Mouse (Mus musculus) liver, embryonic 15.5 days (tissue): ENCODE results near the gene C2cd2l. TPM values are rescaled to one million over a fixed set of nuclear protein-coding genes. Genes with fewer than 3 reads are reported as not detected.
"Not testable (repeated sequence)": the region's sequence is repeated elsewhere in the genome, so short reads cannot be mapped to it uniquely, and the experiment has no call there.

Experiments
- ATAC-seq: fragments of 200-750 bp; cut with Nextera tagmentation; 2 replicates; pipeline ENCODE4 v1.8.0; 2017; ENCODE audit warnings: moderate number of reproducible peaks, mild to moderate bottlenecking, moderate library complexity; ENCODE audit not compliant: insufficient read depth
- H3K27ac ChIP-seq: fragments of 300-500 bp; sonication (generic); replicated peaks from 2 replicates; pipeline ENCODE4 v1.5.1; 2015; ENCODE audit warnings: mild to moderate bottlenecking, inconsistent platforms
- H3K27me3 ChIP-seq: fragments of 300-500 bp; sonication (generic); 2 replicates; pipeline ENCODE4 v1.6.1; 2015; ENCODE audit warnings: mild to moderate bottlenecking, inconsistent platforms
- H3K36me3 ChIP-seq: fragments of 300-500 bp; sonication (generic); replicated peaks from 2 replicates; pipeline ENCODE4 v1.6.1; 2015; ENCODE audit warnings: moderate library complexity, mild to moderate bottlenecking, inconsistent platforms
- H3K4me1 ChIP-seq: fragments of 300-500 bp; sonication (generic); replicated peaks from 2 replicates; pipeline ENCODE4 v1.6.1; 2015; ENCODE audit warnings: inconsistent platforms
- H3K4me2 ChIP-seq: fragments of 300-500 bp; sonication (generic); 2 replicates; pipeline ENCODE4 v1.6.1; 2015; ENCODE audit warnings: moderate library complexity, mild to moderate bottlenecking, inconsistent platforms
- H3K4me3 ChIP-seq: fragments of 300-500 bp; sonication (generic); replicated peaks from 2 replicates; pipeline ENCODE4 v1.5.1; 2015; ENCODE audit warnings: mild to moderate bottlenecking, inconsistent platforms
- H3K9ac ChIP-seq: fragments of 300-500 bp; sonication (generic); 2 replicates; pipeline ENCODE4 v1.6.1; 2015; ENCODE audit warnings: moderate library complexity, mild to moderate bottlenecking, inconsistent platforms
- H3K9me3 ChIP-seq: fragments of 300-500 bp; sonication (generic); replicated peaks from 2 replicates; pipeline ENCODE4 v1.6.1; 2016; ENCODE audit warnings: inconsistent platforms
- WGBS: fragments of 180-500 bp; shearing (Covaris S2); methylation state at CpG from one replicate; pipeline ENCODE4 v1.1.7; 2015; ENCODE audit warnings: mixed read lengths; ENCODE audit not compliant: insufficient replicate concordance; 5-methylcytosine and 5-hydroxymethylcytosine counted together
- polyA plus RNA-seq: library from polyadenylated mRNA; unstranded; fragments of >200 nt; fragmentation: Nextera tagmentation; extraction: Ambion mirVana; gene quantifications from 2 replicates; pipeline ENCODE4 v1.2.1, GENCODE M21; 2015

C2cd2l gene
- polyA plus RNA-seq = 9.6 and 10.4 TPM in 2 replicates

DNA sequence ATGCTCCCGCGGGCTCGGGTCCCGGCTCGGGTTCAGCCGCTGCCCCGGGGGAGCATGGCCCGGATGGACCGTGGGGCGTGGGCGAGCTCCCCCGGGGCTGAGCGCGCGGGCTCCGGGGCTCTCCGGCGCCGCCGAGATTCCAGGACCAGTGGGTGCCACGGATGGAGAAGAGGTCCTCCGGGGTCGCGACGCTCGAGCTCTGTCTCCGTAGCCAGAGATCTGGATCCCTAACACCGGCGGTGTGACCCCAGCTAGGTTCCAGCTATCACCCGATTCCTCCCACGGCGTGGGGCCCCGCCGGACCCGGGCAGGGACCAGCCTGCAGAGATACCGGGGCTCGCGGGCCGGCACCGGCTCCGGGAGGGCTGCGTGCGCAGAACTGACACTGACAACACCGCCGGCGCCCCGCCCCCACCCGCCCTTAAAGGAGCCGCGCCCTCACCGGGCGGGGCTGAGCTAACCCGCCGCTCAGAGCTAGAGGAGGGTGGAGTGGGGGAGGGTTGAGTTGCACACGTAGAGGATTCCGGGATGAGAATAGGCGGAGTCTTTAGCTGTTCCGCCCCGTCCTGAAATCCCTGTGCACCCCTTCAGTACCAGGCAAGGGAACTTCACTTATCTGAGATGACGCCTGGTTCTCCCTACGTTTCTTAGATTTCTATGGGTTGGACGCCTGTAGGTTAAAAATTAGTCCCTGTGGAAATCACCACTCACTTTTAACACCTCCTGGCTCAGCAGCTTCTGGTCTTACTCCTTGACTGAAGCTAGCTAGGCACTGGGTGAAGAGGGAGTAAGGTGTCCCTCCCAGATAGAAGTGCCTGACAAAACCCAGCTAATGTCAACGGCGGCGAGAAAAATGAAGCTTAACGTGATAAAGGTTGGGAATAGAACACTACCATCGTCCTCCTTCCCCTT lies at the start of gene C2cd2l:
Gene C2cd2l (minus strand): TSS at position 399 of the 912 bp plus-strand sequence.
- WGBS = under 1% methylated on average over 67 of the region's 67 CpGs
- Histone ChIP-seq H3K27me3 (no peaks in the 10 kb centered on the region), H3K4me2 (peak within 1 kb of the TSS; percentile 84), H3K36me3 (peaks cover 26% of the 10 kb centered on the region), H3K4me1 (peaks cover 57% of the 10 kb centered on the region), H3K9me3 (no peaks in the 10 kb centered on the region), H3K4me3 (peak within 1 kb of the TSS; percentile 99), H3K27ac (peak within 1 kb of the TSS; percentile 91), H3K9ac (peak within 1 kb of the TSS; percentile 100)
- peak; percentile 96 for ATAC-seq

DNA sequence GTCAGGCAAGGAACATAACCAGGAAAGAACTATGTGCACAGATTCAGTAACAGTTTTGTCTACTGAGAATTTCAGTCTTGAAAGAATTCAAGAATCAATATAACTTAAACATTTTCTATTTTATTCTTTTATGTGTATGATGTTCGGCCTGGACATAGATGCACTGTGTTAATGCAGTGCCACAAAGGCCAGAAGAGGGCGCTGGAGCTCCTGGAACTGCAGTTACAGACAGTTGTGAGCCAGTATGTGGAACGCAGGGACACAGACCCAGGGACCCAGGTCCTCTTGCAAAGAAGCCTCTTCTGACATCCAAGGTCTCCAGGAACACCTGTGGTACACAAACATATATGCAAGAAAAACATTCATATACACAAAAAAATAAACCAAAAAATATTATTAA lies 44.4 kb upstream of the C2cd2l start:
- H3K4me2 ChIP-seq = no peak overlapping the region
- no peak overlapping the region for H3K27ac ChIP-seq
- no peaks in the 10 kb centered on the region for H3K9me3 ChIP-seq
- H3K4me3 ChIP-seq = no peak overlapping the region
- H3K9ac ChIP-seq = no peak overlapping the region
- H3K4me1 ChIP-seq = peaks cover 12% of the 10 kb centered on the region
- no peak for ATAC-seq
- WGBS = 50% methylated on average over 3 of the region's 3 CpGs
- peaks cover 5% of the 10 kb centered on the region for H3K36me3 ChIP-seq
- H3K27me3 ChIP-seq = no peaks in the 10 kb centered on the region

DNA sequence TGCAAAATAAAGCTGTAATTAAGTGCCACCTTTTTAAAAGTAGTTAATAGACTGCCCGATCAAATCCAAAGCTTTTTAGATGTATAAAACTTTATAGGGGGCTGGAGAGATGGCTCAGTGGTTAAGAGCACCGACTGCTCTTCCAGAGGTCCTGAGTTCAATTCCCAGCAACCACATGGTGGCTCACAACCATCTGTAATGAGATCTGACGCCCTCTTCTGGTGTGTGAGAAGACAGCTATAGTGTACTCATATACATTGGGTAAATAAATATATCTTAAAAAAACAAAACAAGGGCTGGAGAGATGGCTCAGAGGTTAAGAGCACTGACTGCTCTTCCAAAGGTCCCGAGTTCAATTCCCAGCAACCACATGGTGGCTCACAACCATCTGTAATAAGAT lies 41.8 kb upstream of the C2cd2l start:
- ATAC-seq, H3K9me3 ChIP-seq, H3K27me3 ChIP-seq, H3K9ac ChIP-seq: not testable (repeated sequence)
- WGBS = 40% methylated on average over 4 of the region's 4 CpGs
- Histone ChIP-seq H3K4me1 (peaks cover 12% of the 10 kb centered on the region), H3K27ac (peak overlapping the region; percentile 85), H3K4me3 (peak overlapping the region; percentile 86), H3K4me2 (peak overlapping the region; percentile 77), H3K36me3 (peaks cover 26% of the 10 kb centered on the region)

DNA sequence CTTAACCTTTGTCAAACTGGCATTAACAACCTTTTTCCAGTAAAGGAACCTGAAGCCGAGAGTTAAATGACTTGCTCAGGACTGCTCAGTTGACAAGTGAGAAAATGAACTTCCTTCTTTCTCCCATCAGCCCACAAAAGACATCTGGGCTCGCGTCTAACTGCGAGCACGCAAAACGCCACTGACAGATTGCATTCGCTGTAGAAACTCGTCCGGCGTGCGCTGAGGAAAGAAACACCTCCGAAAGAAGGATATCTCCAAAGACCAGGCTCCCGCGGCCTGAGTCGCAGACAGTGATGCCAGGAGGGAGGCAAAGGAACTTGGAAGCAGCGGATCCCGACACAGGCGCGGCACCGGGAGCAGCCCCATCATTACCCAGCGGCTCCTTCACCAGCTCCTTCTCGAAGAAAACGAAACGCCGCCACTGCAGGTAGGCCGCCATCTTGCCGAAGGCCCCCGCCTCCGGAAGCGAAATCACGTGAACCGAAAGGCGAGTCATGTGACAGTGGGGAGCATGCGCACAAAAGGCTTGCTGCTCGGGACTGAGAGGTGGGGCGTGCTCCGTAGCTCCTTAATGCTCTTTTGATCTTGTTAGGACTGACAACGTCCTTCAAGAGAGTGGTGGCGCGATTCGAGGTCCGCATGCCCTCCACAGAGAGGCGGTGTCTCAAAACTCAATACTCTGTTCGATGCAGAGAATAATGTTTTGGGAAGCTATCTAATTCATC lies 41.3 kb upstream of the C2cd2l start, which contains the start of gene Vps11:
Gene Vps11 (minus strand): TSS at position 481 of the 728 bp plus-strand sequence.
- peaks cover 32% of the 10 kb centered on the region for H3K36me3 ChIP-seq
- H3K4me1 ChIP-seq = peaks cover 12% of the 10 kb centered on the region
- peak within 1 kb of the TSS; percentile 85 for H3K27ac ChIP-seq
- H3K4me3 ChIP-seq = peak within 1 kb of the TSS; percentile 86
- H3K4me2 ChIP-seq = peak within 1 kb of the TSS; percentile 77
- under 1% methylated on average over 44 of the region's 44 CpGs for WGBS
- H3K9me3 ChIP-seq = no peaks in the 10 kb centered on the region
- ATAC-seq = peak; percentile 85
- H3K27me3 ChIP-seq = no peaks in the 10 kb centered on the region
- H3K9ac ChIP-seq = peak within 1 kb of the TSS; percentile 84

DNA sequence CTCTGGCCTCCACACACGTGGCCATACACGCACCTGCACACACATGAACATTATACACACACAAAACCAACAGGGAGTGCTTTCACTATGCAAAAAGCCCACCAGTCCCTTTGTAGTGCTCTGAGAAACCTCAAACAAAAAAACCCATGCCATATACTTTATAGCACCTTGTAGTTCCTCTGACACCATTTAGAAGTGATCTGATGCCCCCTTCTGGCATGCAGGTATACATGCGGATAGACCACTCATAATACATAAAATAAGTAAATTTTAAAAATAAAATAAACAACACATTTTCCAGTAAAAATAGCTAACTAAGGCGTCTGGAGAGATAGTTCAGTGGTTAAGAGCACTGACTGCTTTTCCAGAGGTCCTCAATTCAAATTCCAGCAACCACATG lies 37.1 kb upstream of the C2cd2l start:
- Histone ChIP-seq H3K9ac (no peak overlapping the region), H3K9me3 (no peaks in the 10 kb centered on the region), H3K27ac (peak overlapping the region; percentile 3; the same call in 1 of the 2 replicates), H3K36me3 (peaks cover 73% of the 10 kb centered on the region), H3K27me3 (no peaks in the 10 kb centered on the region), H3K4me2 (no peak overlapping the region), H3K4me3 (no peak overlapping the region), H3K4me1 (peaks cover 18% of the 10 kb centered on the region)
- no peak for ATAC-seq
- 54% methylated on average over 4 of the region's 4 CpGs for WGBS

DNA sequence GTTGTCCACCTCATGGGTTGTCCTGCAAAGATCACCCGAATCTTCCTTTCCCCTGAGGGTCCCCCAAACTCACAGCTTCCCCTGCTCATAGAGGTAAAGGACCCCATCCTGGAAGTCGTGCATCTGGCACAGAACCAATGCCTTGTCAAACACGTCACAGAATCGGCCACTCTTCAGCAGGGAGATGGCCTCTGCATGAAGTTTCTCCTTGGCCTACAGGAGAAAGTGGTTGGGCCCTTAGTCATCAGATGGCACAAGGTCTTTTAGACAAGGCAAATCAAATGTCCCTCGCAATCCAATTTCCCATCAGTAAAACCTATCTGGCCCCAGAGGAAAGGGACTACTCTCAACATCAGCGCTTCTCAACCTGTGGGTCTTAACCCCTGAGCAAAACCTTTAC lies 33.1 kb upstream of the C2cd2l start:
- ATAC-seq = no peak
- Histone ChIP-seq H3K4me2 (no peak overlapping the region), H3K36me3 (peaks cover 94% of the 10 kb centered on the region), H3K27me3 (no peaks in the 10 kb centered on the region), H3K27ac (no peak overlapping the region), H3K4me3 (no peak overlapping the region), H3K9me3 (no peaks in the 10 kb centered on the region), H3K4me1 (peaks cover 7% of the 10 kb centered on the region), H3K9ac (no peak overlapping the region)
- 84% methylated on average over 6 of the region's 6 CpGs for WGBS

DNA sequence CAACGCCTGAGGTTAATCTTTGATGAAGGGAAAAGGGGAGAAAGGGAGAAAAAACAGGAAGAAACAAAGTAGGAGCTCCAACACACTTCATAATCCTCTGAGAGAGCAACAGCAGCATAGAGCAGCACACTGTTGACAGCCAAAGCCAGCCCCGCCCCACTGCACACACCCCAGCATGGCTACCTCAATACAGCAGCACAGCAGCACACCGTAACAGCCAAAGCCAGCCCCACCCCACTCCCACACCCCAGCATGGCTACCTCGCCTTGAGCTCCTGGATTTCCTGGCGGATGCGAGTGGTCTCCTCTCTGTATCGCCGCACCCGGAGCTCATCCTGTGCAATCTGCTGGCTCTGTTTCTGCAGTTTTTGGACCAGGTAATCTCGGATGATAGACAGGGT lies 32.3 kb upstream of the C2cd2l start:
- H3K9me3 ChIP-seq = no peaks in the 10 kb centered on the region
- peaks cover 94% of the 10 kb centered on the region for H3K36me3 ChIP-seq
- peaks cover 9% of the 10 kb centered on the region for H3K4me1 ChIP-seq
- H3K4me2 ChIP-seq = no peak overlapping the region
- 0 out of 2 replicates have a peak overlapping the region, but pooled peaks have one; percentile 10 for H3K27ac ChIP-seq
- H3K4me3 ChIP-seq = no peak overlapping the region
- peak; percentile 55 for ATAC-seq
- no peak overlapping the region for H3K9ac ChIP-seq
- WGBS = 83% methylated on average over 10 of the region's 10 CpGs
- H3K27me3 ChIP-seq = no peaks in the 10 kb centered on the region

DNA sequence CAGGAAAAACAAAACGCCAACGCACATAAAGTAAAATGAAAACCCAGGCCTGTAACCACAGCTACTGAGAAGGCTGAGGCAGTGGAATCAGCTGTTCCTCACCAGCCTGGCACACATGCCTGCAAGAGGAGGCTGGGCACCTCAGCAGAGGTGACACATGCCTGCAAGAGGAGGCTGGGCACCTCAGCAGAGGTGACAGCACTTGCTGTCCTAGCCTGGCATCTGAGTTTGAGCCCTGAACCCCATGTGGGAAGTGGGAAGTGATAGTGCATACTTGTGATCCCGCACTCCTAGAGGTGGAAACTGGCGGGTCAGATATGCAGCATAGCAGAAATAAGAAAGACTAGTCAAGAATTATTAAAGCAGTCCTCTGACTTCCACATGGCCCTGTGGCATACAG lies 31.3 kb upstream of the C2cd2l start:
- Histone ChIP-seq H3K27me3 (no peaks in the 10 kb centered on the region), H3K36me3 (peaks cover 97% of the 10 kb centered on the region), H3K27ac (no peak overlapping the region), H3K9me3 (no peaks in the 10 kb centered on the region), H3K4me1 (peaks cover 11% of the 10 kb centered on the region), H3K4me2 (no peak overlapping the region), H3K9ac (no peak overlapping the region), H3K4me3 (no peak overlapping the region)
- 84% methylated on average over 4 of the region's 4 CpGs for WGBS
- no peak for ATAC-seq

DNA sequence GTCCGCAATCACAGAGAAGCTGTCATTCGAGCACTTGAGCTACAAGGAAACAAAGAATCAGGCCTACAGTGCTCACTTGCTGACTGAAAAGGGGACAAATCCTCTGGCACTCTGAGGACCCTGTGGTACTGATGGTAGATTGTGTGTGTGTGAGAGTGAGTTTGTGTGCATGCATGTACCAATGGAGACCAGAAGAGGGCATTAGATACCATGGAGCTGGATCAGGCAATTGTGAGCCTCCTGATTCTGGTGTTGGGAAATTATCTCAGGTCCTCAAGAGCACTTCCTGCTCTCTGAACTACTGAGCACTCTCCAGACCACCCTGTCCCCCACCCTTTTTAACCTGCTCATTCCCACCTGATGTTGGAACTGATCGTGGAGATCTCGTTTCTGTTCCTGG lies 28.5 kb upstream of the C2cd2l start:
- Histone ChIP-seq H3K4me3 (no peak overlapping the region), H3K9ac (no peak overlapping the region), H3K27ac (no peak overlapping the region), H3K9me3 (no peaks in the 10 kb centered on the region), H3K4me1 (peaks cover 27% of the 10 kb centered on the region), H3K27me3 (no peaks in the 10 kb centered on the region), H3K36me3 (peaks cover 75% of the 10 kb centered on the region), H3K4me2 (no peak overlapping the region)
- 88% methylated on average over 4 of the region's 4 CpGs for WGBS
- no peak for ATAC-seq

DNA sequence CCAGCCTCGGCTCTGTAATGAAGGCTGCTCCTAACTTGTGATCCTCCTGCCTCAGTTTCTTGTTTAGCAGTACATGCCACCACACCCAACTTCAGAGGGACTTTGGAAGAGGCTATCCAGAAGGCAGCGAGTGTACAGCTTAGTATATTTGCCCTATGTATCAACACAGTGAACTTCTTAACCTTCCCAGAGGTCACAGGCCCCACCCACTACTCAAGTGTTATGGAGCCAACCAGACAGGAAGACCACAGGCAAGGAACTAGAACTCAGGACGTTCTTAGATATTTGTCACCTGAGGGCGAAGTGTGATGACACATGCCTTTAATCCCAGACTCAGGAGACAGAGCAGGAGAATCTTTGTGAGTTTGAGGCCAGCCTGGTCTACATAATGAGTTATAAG lies 27.5 kb upstream of the C2cd2l start:
- Histone ChIP-seq H3K9ac (no peak overlapping the region), H3K27ac (no peak overlapping the region), H3K4me3 (no peak overlapping the region), H3K4me2 (no peak overlapping the region), H3K9me3 (no peaks in the 10 kb centered on the region), H3K4me1 (peaks cover 31% of the 10 kb centered on the region), H3K36me3 (peaks cover 65% of the 10 kb centered on the region), H3K27me3 (no peaks in the 10 kb centered on the region)
- 79% methylated on average over 4 of the region's 4 CpGs for WGBS
- ATAC-seq = no peak

DNA sequence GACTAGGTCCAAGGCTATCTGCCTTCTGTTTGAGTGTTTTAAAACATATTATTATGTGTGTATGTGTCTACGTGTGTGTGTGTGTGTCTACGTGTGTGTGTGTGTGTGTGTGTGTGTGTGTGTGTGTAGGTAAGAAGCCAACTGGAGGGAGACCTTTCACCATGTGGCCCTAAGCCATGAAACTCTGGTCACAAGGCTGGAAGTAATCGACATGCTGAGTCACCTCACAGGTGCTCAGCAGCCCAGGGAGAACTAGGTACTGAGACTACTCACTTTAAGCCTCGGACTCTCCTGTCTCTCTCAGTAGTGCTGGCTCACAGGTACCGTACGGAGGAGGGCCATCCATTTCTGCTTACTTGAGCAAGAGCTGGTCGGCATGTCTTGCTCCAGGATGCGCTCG lies 27.1 kb upstream of the C2cd2l start:
- Histone ChIP-seq H3K9me3 (no peaks in the 10 kb centered on the region), H3K9ac (no peak overlapping the region), H3K4me2 (no peak overlapping the region), H3K27ac (no peak overlapping the region), H3K36me3 (peaks cover 61% of the 10 kb centered on the region), H3K4me3 (no peak overlapping the region), H3K4me1 (peaks cover 31% of the 10 kb centered on the region), H3K27me3 (no peaks in the 10 kb centered on the region)
- WGBS = 81% methylated on average over 9 of the region's 9 CpGs
- ATAC-seq = no peak
